Mouse (Mus musculus) left cerebral cortex, adult 8-10 months (tissue): ENCODE data around the gene Tas2r126. TPM values are rescaled to one million over a fixed set of nuclear protein-coding genes. Genes with fewer than 3 reads are reported as not detected.
"Not testable (repeated sequence)": the region's sequence is repeated elsewhere in the genome, so short reads cannot be mapped to it uniquely, and the experiment has no call there.

Experiments
- DNase-seq, 2 experiments: peaks; one replicate each; pipeline ENCODE4 v3.0.0; 2022; ENCODE audit warnings: low spot score in 2 of 2
- total RNA-seq, 4 experiments: library from RNA; stranded (reverse); gene quantifications; 2 replicates each; pipeline ENCODE4 v1.2.4; 2022

Tas2r126 gene
- total RNA-seq, result not detected

DNA sequence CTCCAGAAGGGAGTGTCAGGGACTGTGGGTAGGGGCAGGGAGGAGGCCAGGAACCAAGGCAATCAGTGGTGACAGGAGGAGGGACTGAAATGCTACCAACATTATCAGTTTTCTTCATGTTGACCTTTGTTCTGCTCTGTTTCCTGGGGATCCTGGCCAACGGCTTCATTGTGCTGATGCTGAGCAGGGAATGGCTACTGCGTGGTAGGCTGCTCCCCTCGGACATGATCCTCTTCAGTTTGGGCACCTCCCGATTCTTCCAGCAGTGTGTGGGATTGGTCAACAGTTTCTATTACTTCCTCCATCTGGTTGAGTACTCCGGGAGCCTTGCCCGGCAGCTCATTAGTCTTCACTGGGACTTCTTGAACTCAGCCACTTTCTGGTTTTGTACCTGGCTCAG lies at the start of gene Tas2r126:
Tas2r126 (plus strand) TSS at position 90 of the 400 bp plus-strand sequence.
- DNase-seq, result no peak

GRCm38 (mm10) chr6:42385635-42386034 lies 48.7 kb upstream of the Tas2r126 start:
- DNase-seq, result peak in 1 of 2 experiments; percentile 43

DNA sequence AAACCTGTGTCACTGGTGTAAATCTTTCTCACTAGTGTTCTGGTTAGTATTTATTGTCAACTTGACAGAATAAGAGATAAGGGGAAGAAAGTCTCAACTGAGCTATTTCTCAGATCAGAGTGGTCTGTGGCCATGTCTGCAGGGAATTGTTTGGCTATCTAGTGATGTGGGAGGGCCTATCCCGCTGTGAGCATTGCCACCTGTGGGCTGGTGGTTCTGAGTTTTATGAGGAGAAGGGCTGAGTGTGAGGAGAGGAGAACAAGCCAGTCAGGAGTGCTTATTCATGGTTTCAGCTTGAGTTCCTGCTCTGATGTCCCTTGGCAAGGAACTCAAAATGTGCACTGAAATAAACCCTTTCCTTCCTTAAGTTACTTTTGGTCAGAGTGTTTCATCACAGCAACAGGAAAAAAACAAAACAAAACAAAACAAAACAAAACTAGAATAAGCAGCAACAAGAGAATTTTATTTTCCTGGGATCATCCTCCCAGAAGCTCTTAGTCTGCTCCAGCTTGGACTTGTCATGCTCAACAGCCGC lies 42.5 kb upstream of the Tas2r126 start:
- no peak for DNase-seq

DNA sequence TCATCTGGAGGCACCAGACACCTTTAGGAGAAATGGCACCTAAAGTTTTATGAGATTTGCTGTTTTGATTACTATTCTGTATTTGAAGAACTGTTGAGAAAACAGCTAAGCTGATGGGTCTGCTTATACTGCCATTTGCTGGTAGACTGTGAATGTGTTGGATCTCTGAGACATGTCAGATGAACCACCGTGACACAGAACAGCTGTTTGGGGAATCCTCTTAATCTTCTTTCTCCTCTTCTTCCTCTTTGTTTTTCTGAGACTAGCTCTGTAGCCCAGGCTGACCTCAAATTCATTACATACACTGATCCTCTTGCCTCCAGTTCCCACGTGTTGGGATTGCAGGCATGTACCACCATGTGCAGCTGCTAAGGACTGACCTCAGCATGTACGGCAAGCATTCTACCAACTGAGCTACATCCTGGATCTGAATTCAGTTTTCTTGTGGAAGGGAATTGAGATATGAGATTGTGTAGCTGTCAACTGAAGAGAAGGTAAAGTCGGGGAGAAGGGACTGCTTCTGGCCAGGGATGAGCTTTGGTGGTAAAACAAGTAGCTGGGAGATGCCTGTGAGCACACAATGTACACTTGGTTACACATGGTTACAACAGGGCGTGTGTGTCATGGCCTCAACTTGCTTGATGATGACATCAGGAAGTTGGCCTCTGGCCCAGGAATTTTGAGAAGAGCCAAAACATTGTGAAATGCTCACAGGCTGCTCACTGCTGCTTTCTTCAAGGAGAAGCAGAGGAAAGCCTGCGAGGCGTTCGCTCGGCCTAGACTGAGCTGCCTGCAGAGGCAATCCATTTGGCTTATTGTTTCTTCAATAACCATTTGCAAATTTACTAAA lies 38.1 kb upstream of the Tas2r126 start:
- no peak for DNase-seq

DNA sequence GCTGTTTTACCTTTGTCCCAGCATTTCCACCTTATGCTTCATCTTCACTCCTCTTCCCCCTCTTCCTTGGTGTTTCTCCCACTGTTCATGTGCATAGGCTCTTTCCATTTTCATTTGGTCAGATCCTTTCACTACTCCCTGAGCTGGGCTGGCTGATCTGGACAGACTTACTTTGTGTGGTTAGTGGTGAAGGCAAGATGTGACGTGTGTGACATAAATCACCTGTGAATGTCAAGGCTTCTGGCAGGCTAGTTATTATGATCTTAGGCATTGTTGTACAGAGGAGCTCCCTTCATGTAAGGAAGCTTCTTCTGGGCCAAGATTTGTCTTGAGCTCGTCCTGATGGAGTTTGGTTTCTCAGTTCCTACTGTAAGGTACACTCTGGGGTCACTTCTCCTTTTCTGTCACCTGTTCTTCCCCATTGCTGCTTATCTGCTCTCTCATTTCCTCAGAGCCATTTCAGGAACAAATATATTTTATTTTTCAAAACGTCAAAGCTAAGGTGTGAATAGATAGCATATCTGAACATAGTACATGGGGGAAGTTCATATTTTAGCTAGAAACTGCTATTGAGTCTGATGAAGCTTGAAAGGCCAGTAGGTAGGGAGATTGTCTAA lies 37.2 kb upstream of the Tas2r126 start:
- DNase-seq, result no peak

DNA sequence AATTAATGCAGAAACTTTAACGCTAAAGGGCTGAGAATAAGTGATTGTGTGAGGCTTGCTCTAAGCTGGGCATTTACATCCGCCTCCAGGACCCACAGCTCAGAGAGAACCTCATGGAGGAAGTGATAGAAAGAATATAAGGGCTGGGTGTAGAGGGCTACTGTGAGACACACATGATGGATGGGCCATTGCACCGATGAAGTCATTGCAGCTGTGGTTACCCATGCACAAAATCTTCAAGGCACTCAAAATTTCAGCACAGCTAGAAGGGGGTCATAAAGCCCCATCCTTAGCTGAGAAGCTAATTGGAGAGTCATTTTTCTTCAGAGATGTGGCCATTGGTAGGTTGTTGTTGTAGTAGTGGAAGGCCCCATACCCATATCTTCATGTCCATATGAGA lies 36.0 kb upstream of the Tas2r126 start:
- DNase-seq, result no peak

GRCm38 (mm10) chr6:42398998-42399397 lies 35.3 kb upstream of the Tas2r126 start:
- DNase-seq, result no peak

DNA sequence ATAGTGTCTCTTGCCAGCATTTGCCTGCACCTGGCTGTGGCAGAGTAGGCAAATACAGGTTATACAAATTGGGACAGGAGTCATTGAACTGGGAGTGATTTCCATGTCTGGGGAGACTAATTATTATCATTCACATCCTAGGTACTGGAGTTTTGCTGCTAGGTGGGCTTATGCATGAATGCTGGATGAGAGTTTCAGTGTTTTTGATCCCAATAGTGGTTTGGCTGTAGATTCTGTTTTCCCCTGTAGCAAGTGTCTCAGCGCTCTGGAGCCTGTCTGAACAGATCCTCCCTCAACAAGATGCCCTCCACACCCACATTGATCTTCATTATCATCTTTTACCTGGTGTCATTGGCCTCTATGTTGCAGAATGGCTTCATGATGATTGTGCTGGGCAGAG lies 34.4 kb upstream of the Tas2r126 start, which contains the start of gene Tas2r143:
Tas2r143 (plus strand) TSS at position 301 of the 400 bp plus-strand sequence.
- no peak for DNase-seq

DNA sequence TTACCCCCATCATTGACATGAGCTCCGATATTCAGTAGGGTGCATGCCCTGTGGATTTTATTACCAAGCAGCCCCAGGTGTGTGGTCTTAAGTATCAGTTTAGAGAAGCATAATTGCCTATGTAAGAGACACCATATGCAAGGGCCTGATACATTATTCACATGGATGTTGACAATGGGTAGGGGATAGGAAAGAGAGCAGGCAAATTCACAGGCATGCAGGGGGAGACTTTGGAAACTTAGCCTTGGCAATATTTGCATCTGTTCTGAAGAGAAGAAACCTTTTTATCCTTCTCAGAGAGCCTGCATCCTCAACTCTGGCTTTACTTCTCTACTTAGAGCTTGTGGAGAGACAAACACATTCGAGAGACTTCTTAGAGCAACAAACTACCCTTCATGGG lies 29.2 kb upstream of the Tas2r126 start, which contains the start of gene Tas2r135:
Tas2r135 (plus strand) TSS at position 301 of the 400 bp plus-strand sequence.
- DNase-seq, result no peak

DNA sequence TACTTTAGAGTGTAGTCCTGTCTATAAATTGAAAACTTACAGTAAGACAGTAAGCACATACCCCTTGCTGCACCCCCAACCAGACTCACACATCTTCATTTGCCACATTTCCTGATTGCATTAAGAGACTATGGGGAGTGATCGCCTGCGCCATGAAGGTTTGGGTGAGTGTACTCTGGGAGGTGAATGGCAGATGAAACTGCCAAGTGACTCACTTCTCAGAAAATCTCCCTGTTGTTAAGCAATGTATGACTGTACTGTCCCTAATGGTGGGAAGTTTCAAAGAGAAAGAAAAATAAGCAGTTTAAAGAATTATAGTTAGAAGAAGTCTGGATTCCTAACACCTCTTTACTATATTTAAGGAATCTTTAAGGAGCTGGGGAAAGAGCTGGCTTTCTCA lies 14.9 kb upstream of the Tas2r126 start:
- DNase-seq, result no peak

GRCm38 (mm10) chr6:42421439-42421838 lies 12.9 kb upstream of the Tas2r126 start:
- DNase-seq, result no peak

DNA sequence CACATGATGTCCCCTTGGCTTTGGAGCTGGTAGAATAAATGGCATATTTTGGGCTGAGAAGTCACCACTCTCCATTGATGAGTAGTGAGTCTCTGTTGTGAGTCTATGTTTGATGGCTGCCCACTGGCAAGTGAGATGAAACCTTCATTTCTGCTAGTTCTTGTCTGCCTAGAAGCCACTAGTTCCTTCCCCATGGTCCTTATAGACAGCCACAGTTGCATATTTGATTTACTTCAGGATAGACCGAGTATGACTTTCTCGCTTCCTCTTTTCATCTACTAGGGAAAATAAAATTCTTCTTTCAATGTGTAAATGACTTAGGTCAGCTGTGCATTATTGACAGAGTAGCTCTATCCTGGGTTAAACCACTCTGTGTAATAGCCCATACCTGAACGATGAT lies 9.9 kb upstream of the Tas2r126 start:
- DNase-seq, result no peak

GRCm38 (mm10) chr6:42426337-42426736 lies 8.0 kb upstream of the Tas2r126 start:
- DNase-seq, result no peak

- DNase-seq, result no peak
These were observed 781 bp upstream of the Tas2r126 start for GRCm38 (mm10) chr6:42433554-42433953.

GRCm38 (mm10) chr6:42435490-42435889 lies 1.2 kb downstream of the Tas2r126 start:
- no peak for DNase-seq

DNA sequence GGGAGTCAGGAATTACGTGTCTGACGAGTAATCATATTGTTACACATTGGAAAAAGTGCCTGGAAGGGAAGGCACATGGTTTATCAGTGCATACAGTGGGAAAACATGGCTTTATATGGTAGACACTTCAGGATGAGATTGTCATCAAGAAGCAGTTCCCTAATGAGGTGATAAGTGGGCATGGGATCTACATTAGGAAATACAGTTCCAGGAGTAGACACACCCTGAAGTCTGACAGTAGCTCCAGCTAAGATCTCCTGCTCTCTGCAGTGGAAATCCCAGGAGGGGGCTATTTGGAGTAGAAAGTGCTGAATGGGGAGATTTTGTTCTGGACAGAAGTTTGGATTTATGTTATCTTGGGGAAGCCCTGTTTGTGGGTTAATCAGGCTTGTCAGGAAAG lies 7.1 kb downstream of the Tas2r126 start:
- DNase-seq, result no peak

GRCm38 (mm10) chr6:42444491-42444890 lies 10.2 kb downstream of the Tas2r126 start:
- DNase-seq, result no peak

DNA sequence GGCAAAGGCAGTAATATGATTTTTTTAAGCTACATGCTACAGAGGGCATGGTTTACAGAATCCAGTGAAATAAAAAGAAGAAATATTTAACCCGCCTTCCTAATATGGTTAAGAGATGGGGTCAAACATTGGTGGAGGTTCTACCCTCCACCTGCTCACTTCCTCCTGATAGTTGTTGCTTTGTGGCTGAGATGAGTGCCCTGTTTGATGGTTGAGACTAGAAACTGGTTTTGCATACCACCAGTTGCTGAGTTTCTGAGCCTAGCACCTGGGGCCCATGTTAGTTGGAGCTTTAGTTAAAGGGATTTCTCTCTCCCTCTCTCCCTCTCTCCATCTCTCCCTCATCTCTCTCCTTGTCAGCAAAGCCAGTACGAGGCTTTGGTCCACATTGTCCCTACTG lies 13.0 kb downstream of the Tas2r126 start:
- DNase-seq, result no peak

- DNase-seq, result no peak
These were observed 30.8 kb downstream of the Tas2r126 start, which contains the start of gene Olfr458 for GRCm38 (mm10) chr6:42465096-42465495. Olfr458 (minus strand) TSS chr6:42465196.

DNA sequence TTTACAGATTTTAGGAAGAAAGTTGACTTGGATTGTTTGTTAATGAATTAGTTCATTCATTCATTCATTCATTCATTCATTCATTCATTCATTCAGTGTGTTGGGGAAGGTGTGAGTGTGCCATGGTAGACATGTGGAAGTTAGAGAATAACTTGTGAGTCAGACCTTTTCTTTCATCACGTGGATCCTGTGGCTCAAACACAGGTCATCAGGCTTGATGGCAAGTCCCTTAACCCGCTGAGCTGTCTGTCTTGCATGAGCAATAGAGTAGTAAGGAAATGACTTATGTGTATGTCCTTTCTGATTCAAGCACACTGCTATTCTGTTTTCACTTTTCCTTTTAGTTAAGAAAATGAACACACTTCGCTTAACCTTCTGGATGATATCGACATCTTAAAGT lies 36.2 kb downstream of the Tas2r126 start:
- DNase-seq, result no peak

DNA sequence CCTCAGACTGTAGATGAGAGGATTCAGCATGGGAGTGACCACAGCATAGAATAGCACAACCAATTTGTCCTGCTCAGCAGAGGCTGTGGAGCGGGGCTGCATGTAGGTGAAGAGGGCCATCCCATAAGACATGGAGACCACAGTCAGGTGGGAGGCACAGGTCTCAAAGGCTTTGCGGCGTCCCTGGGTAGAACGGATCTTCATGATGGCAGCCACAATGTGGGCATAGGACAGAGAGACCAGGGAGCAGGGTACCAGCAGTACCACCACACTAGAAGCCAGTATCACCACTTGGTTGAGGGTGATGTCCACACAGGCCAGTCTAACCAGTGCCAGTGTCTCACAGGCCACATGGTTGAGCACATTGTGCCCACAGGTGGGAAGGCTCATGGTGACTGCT lies 37.0 kb downstream of the Tas2r126 start:
- not testable (repeated sequence) for DNase-seq

DNA sequence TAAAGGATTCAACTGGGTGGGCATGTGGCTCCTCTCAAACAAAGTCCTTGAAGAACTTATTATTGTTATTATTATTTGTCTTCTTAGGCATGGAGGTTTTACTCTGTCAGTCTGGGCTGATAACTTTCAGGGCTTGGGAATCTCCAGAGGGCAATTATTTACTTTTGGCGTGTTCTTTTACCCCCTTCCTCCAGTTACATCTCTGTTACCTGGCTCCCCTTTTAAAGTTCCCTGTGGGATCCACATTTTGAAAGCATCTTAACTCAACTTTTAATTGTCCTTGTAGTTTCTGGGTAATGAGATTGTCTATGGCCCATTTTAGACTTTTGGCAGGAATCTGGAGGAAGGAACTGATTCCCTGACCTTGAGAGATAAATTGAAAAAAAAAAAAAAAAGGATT lies 41.9 kb downstream of the Tas2r126 start, which contains the start of gene Olfr457:
Olfr457 (minus strand) TSS at position 101 of the 400 bp plus-strand sequence.
- DNase-seq, result no peak
